Comparison of ENCODE assay signal across 33 mouse cellular contexts in genomic region chr17:46452683-46453082, GRCm38 (mm10). TPM values are rescaled to one million over a fixed set of nuclear protein-coding genes. Genes with fewer than 3 reads are reported as not detected.
DNase-seq lines count a peak whose midpoint lies in the region; ATAC-seq and TF ChIP-seq lines count a peak whose summit lies in the region.
"Had no signal": no experiment of that assay in that cellular context is flagged by ENCODE, and none has a peak within 500 bp of the region (broad histone marks: within the 10 kb centered on the region; RNA-seq: fewer than 3 reads in every experiment).

No protein-coding gene starts in this region.

- no peak overlapping the region for H3K9ac ChIP-seq in hindbrain, embryonic 16.5 days (ENCODE audit: low read depth, low read length)
- peak overlapping the region; percentile 45 for H3K9ac ChIP-seq in liver, adult 2 months (ENCODE audit: low read depth, low read length)
- H3K9ac ChIP-seq in liver, embryonic 12.5 days: no peak overlapping the region
- no peak overlapping the region for H3K9ac ChIP-seq in neural tube, embryonic 12.5 days
- H3K9ac ChIP-seq: embryonic facial prominence, embryonic 12.5 days; heart, embryonic 12.5 days; hindbrain, embryonic 14.5 days; limb, embryonic 12.5 days; liver, embryonic 13.5 days had no signal

- no peak for TF ChIP-seq CTCF in liver, adult 2 months (IDR thresholded peaks at IDR 0.05; ENCODE audit: low read depth, low read length)

- no peaks in the 10 kb centered on the region for H3K9me3 ChIP-seq in hindbrain, embryonic 10.5 days
- no peaks in the 10 kb centered on the region for H3K9me3 ChIP-seq in hindbrain, embryonic 16.5 days (ENCODE audit: control insufficient read depth, low read length)
- no peaks in the 10 kb centered on the region for H3K9me3 ChIP-seq in liver, embryonic 12.5 days (replicated peaks)
- H3K9me3 ChIP-seq in neural tube, embryonic 12.5 days: no peaks in the 10 kb centered on the region
- H3K9me3 ChIP-seq: embryonic facial prominence, embryonic 12.5 days; G1E; heart, embryonic 12.5 days; limb, embryonic 12.5 days; liver, embryonic 13.5 days had no signal

- ATAC-seq in hindbrain, embryonic 16.5 days: no peak
- no peak for ATAC-seq in liver, embryonic 12.5 days
- no peak for ATAC-seq in neural tube, embryonic 12.5 days (ENCODE audit: low FRiP score, low read depth)
- ATAC-seq: forebrain, embryonic 14.5 days; inflammation-experienced regulatory T-cells, adult 6 months had no signal

- H3K27ac ChIP-seq in hindbrain, embryonic 10.5 days: 0 out of 2 replicates have a peak overlapping the region, but pooled peaks have one; percentile 82
- H3K27ac ChIP-seq in hindbrain, embryonic 16.5 days (ENCODE audit: low read depth, low read length): no peak overlapping the region
- peak overlapping the region; percentile 87 for H3K27ac ChIP-seq in liver, adult 2 months (replicated peaks; ENCODE audit: insufficient read depth, low read depth, low read length)
- no peak overlapping the region for H3K27ac ChIP-seq in liver, embryonic 12.5 days
- no peak overlapping the region for H3K27ac ChIP-seq in neural tube, embryonic 12.5 days
- H3K27ac ChIP-seq: embryonic facial prominence, embryonic 12.5 days; hindbrain, embryonic 14.5 days; limb, embryonic 12.5 days; liver, embryonic 13.5 days; macrophage; stomach, postnatal 0 days had no signal

- no peak overlapping the region; the same call in 1 of the 2 replicates for H3K4me3 ChIP-seq in hindbrain, embryonic 10.5 days
- H3K4me3 ChIP-seq in hindbrain, embryonic 16.5 days (ENCODE audit: low read length): no peak overlapping the region
- H3K4me3 ChIP-seq in liver, adult 2 months (ENCODE audit: insufficient read depth, low read depth, low read length): no peak overlapping the region
- no peak overlapping the region for H3K4me3 ChIP-seq in liver, embryonic 12.5 days
- H3K4me3 ChIP-seq in neural tube, embryonic 12.5 days: peak overlapping the region; percentile 3; the same call in 1 of the 2 replicates
- H3K4me3 ChIP-seq: embryonic facial prominence, embryonic 12.5 days; heart, embryonic 12.5 days; limb, embryonic 12.5 days; liver, embryonic 13.5 days had no signal

- H3K79me2 ChIP-seq in liver, adult 2 months (ENCODE audit: control insufficient read depth, insufficient read depth, low read length): no peaks in the 10 kb centered on the region

- H3K27me3 ChIP-seq in hindbrain, embryonic 10.5 days (ENCODE audit: insufficient read depth, poor library complexity, severe bottlenecking): peaks cover 77% of the 10 kb centered on the region
- 0 out of 2 replicates have a peak, but pooled peaks cover 2% of the 10 kb centered on the region for H3K27me3 ChIP-seq in hindbrain, embryonic 16.5 days (replicated peaks; ENCODE audit: control insufficient read depth, insufficient read depth, low read length)
- H3K27me3 ChIP-seq in liver, adult 2 months (ENCODE audit: control insufficient read depth, insufficient read depth, low read length): no peaks in the 10 kb centered on the region
- H3K27me3 ChIP-seq in liver, embryonic 12.5 days (replicated peaks): peaks cover 78% of the 10 kb centered on the region
- H3K27me3 ChIP-seq in neural tube, embryonic 12.5 days (replicated peaks): peaks cover 33% of the 10 kb centered on the region

- H3K4me2 ChIP-seq in hindbrain, embryonic 16.5 days (ENCODE audit: low read length): no peak overlapping the region
- H3K4me2 ChIP-seq in liver, embryonic 12.5 days: no peak overlapping the region
- H3K4me2 ChIP-seq in neural tube, embryonic 12.5 days (replicated peaks): peak overlapping the region; percentile 72
- H3K4me2 ChIP-seq: embryonic facial prominence, embryonic 12.5 days; heart, embryonic 12.5 days; hindbrain, embryonic 14.5 days; limb, embryonic 12.5 days; liver, embryonic 13.5 days had no signal

- H3K36me3 ChIP-seq in hindbrain, embryonic 10.5 days: 0 out of 2 replicates have a peak, but pooled peaks cover 3% of the 10 kb centered on the region
- H3K36me3 ChIP-seq in hindbrain, embryonic 16.5 days (ENCODE audit: control insufficient read depth, insufficient read depth, low read length): no peaks in the 10 kb centered on the region; the same call in 1 of the 2 replicates
- no peaks in the 10 kb centered on the region for H3K36me3 ChIP-seq in liver, adult 2 months (ENCODE audit: control insufficient read depth, insufficient read depth, low read length)
- H3K36me3 ChIP-seq in liver, embryonic 12.5 days: no peaks in the 10 kb centered on the region
- H3K36me3 ChIP-seq in neural tube, embryonic 12.5 days: peaks cover 3% of the 10 kb centered on the region; the same call in 1 of the 2 replicates
- H3K36me3 ChIP-seq: embryonic facial prominence, embryonic 12.5 days; G1E; heart, embryonic 12.5 days; limb, embryonic 12.5 days; liver, embryonic 13.5 days had no signal

- H3K4me1 ChIP-seq in hindbrain, embryonic 10.5 days (replicated peaks): peaks cover 48% of the 10 kb centered on the region
- H3K4me1 ChIP-seq in hindbrain, embryonic 16.5 days (ENCODE audit: control insufficient read depth, insufficient read depth, low read depth, low read length): peaks cover 21% of the 10 kb centered on the region
- H3K4me1 ChIP-seq in liver, adult 2 months (ENCODE audit: control insufficient read depth, insufficient read depth, low read length): peaks cover 26% of the 10 kb centered on the region
- peaks cover 16% of the 10 kb centered on the region for H3K4me1 ChIP-seq in liver, embryonic 12.5 days
- H3K4me1 ChIP-seq in neural tube, embryonic 12.5 days: peaks cover 39% of the 10 kb centered on the region

- 28% methylated on average over 5 of the region's 5 CpGs for WGBS in hindbrain, embryonic 10.5 days
- 35% methylated on average over 5 of the region's 5 CpGs for WGBS in hindbrain, embryonic 16.5 days
- 8% methylated on average over 5 of the region's 5 CpGs for WGBS in liver, adult 2 months
- WGBS in liver, embryonic 12.5 days (ENCODE audit: insufficient replicate concordance): 31% methylated on average over 5 of the region's 5 CpGs
- WGBS in neural tube, embryonic 12.5 days: 26% methylated on average over 5 of the region's 5 CpGs

- DNase-seq in hindbrain, embryonic 10.5 days (ENCODE audit: low spot score): no peak
- DNase-seq in liver, adult 2 months (ENCODE audit: extremely low read depth, low read depth, low spot score): peak; percentile 97
- DNase-seq in neural tube, embryonic 10.5 days (ENCODE audit: extremely low spot score, low spot score): no peak
- peak; percentile 53 to 84 for DNase-seq in kidney, postnatal 25 days
- DNase-seq in gastrocnemius, postnatal 10 days: no peak
- DNase-seq: adrenal gland, adult 8-10 months; cerebellum, adult 9-11 months; embryo, embryonic 11 days; gastrocnemius, postnatal 25 days; heart, adult 11 months; heart, postnatal 4 days; layer of hippocampus, adult 9-11 months; liver, embryonic 13.5 days; lung, adult 2 months; lung, postnatal 10 days; right cerebral cortex, postnatal 4 days; thymus, adult 18-20 months; thymus, postnatal 25 days had no signal

- 0 out of 2 replicates have a peak, but pooled peaks have one; percentile 4 for TF ChIP-seq POLR2A in liver, adult 2 months (IDR thresholded peaks at IDR 0.05; ENCODE audit: extremely low read depth, insufficient read depth, low read length)

RNA-seq across cellular contexts. Expression of gene Slc22a7, which starts 14.4 kb away (rescaled TPM):
- not detected in 2 replicates for polyA plus RNA-seq in hindbrain, embryonic 10.5 days (2016; fragmentation: Nextera tagmentation; extraction: Ambion mirVana)
- not detected in 2 replicates for polyA plus RNA-seq in hindbrain, embryonic 16.5 days (2015; fragmentation: Nextera tagmentation; extraction: Ambion mirVana)
- 10.3 and 27.9 TPM in 2 replicates for total RNA-seq in liver, adult 2 months (2014; rRNA removed)
- 46.8 and 47.9 TPM in 2 replicates for polyA plus RNA-seq in liver, adult 2 months (2012; rRNA removed)
- polyA plus RNA-seq in liver, embryonic 12.5 days (2016; fragmentation: Nextera tagmentation; extraction: Ambion mirVana): not detected in 2 replicates
- polyA plus RNA-seq in neural tube, embryonic 12.5 days (2016; fragmentation: Nextera tagmentation; extraction: Ambion mirVana): not detected in 2 replicates
- under 1 TPM in 1 of 2 experiments, not detected in 1; 0.36 TPM for total RNA-seq in gastrocnemius, postnatal 10 days (2021)
- total RNA-seq: adrenal gland, adult 8-10 months; G1E; gastrocnemius, postnatal 25 days; heart, postnatal 4 days; megakaryocyte-erythroid progenitor cell, adult 5-6 weeks; monocyte, adult 5-6 weeks had no signal
- polyA plus RNA-seq: embryonic facial prominence, embryonic 12.5 days; forebrain, embryonic 14.5 days; G1E; heart, embryonic 12.5 days; heart, postnatal 0 days; hindbrain, embryonic 14.5 days; inflammation-experienced regulatory T-cells, adult 6 months; limb, embryonic 12.5 days; liver, embryonic 13.5 days; lung, adult 2 months; macrophage; stomach, postnatal 0 days had no signal

RNA-seq across cellular contexts. Expression of gene Crip3, which starts 24.0 kb away (rescaled TPM):
- 0.50 and 0.64 TPM in 2 replicates for polyA plus RNA-seq in hindbrain, embryonic 10.5 days (2016; fragmentation: Nextera tagmentation; extraction: Ambion mirVana)
- 3.3 and 3.6 TPM in 2 replicates for polyA plus RNA-seq in hindbrain, embryonic 16.5 days (2015; fragmentation: Nextera tagmentation; extraction: Ambion mirVana)
- total RNA-seq in liver, adult 2 months (2014; rRNA removed): not detected in 2 replicates
- polyA plus RNA-seq in liver, adult 2 months (2012; rRNA removed): 0.70 and 1.4 TPM in 2 replicates
- polyA plus RNA-seq in liver, embryonic 12.5 days (2016; fragmentation: Nextera tagmentation; extraction: Ambion mirVana): 0.25 TPM in 1 of 2 replicates, not detected in the other
- polyA plus RNA-seq in neural tube, embryonic 12.5 days (2016; fragmentation: Nextera tagmentation; extraction: Ambion mirVana): 0.74 and 0.75 TPM in 2 replicates
- 1 to 10 TPM; 1.9 to 2.0 TPM for total RNA-seq in gastrocnemius, postnatal 10 days (2021)
- total RNA-seq: G1E; megakaryocyte-erythroid progenitor cell, adult 5-6 weeks; monocyte, adult 5-6 weeks had no signal
- polyA plus RNA-seq: G1E; inflammation-experienced regulatory T-cells, adult 6 months; liver, embryonic 13.5 days; macrophage had no signal

RNA-seq across cellular contexts. Expression of gene Ttbk1, which starts 34.8 kb away (rescaled TPM):
- polyA plus RNA-seq in hindbrain, embryonic 10.5 days (2016; fragmentation: Nextera tagmentation; extraction: Ambion mirVana): 1.4 and 2.1 TPM in 2 replicates
- polyA plus RNA-seq in hindbrain, embryonic 16.5 days (2015; fragmentation: Nextera tagmentation; extraction: Ambion mirVana): 5.1 and 5.5 TPM in 2 replicates
- 0.07 and 0.18 TPM in 2 replicates for total RNA-seq in liver, adult 2 months (2014; rRNA removed)
- polyA plus RNA-seq in liver, adult 2 months (2012; rRNA removed): 0.15 and 0.22 TPM in 2 replicates
- polyA plus RNA-seq in liver, embryonic 12.5 days (2016; fragmentation: Nextera tagmentation; extraction: Ambion mirVana): 0.02 and 0.11 TPM in 2 replicates
- polyA plus RNA-seq in neural tube, embryonic 12.5 days (2016; fragmentation: Nextera tagmentation; extraction: Ambion mirVana): 6.2 and 7.1 TPM in 2 replicates
- total RNA-seq in gastrocnemius, postnatal 10 days (2021): 1 to 10 TPM; 3.9 to 4.5 TPM
- polyA plus RNA-seq: macrophage had no signal

RNA-seq across cellular contexts. Expression of gene Dnph1, which starts 43.8 kb away (rescaled TPM):
- polyA plus RNA-seq in hindbrain, embryonic 10.5 days (2016; fragmentation: Nextera tagmentation; extraction: Ambion mirVana): 75.2 and 91.2 TPM in 2 replicates
- polyA plus RNA-seq in hindbrain, embryonic 16.5 days (2015; fragmentation: Nextera tagmentation; extraction: Ambion mirVana): 18.7 and 19.0 TPM in 2 replicates
- 6.6 and 9.0 TPM in 2 replicates for total RNA-seq in liver, adult 2 months (2014; rRNA removed)
- 13.1 and 13.3 TPM in 2 replicates for polyA plus RNA-seq in liver, adult 2 months (2012; rRNA removed)
- polyA plus RNA-seq in liver, embryonic 12.5 days (2016; fragmentation: Nextera tagmentation; extraction: Ambion mirVana): 38.5 and 39.3 TPM in 2 replicates
- polyA plus RNA-seq in neural tube, embryonic 12.5 days (2016; fragmentation: Nextera tagmentation; extraction: Ambion mirVana): 40.5 and 42.3 TPM in 2 replicates
- total RNA-seq in gastrocnemius, postnatal 10 days (2021): 1 to 10 TPM; 4.9 to 5.2 TPM
- total RNA-seq: monocyte, adult 5-6 weeks had no signal

Comparison
In these comparisons a context has a peak if more than half of its experiments do, and no peak if none do; other contexts are left out.
1. H3K27ac ChIP-seq: peak in hindbrain, embryonic 10.5 days (single experiment) and liver, adult 2 months (single experiment); none in hindbrain, embryonic 16.5 days (single experiment), liver, embryonic 12.5 days (single experiment) and neural tube, embryonic 12.5 days (single experiment).
2. RNA of gene Slc22a7, which starts 14.4 kb away (polyA plus RNA-seq): 46.8 to 47.9 TPM in liver, adult 2 months; not detected in neural tube, embryonic 12.5 days, not detected in hindbrain, embryonic 16.5 days, not detected in hindbrain, embryonic 10.5 days and not detected in liver, embryonic 12.5 days; every median in the first group is over 10 times any median in the second.
3. DNase-seq: peak in liver, adult 2 months (single experiment) and kidney, postnatal 25 days (2 of 2); none in hindbrain, embryonic 10.5 days (single experiment), neural tube, embryonic 10.5 days (single experiment) and gastrocnemius, postnatal 10 days (single experiment).